Comparison of ENCODE assay signal across 7 mouse cellular contexts in the genomic region with DNA sequence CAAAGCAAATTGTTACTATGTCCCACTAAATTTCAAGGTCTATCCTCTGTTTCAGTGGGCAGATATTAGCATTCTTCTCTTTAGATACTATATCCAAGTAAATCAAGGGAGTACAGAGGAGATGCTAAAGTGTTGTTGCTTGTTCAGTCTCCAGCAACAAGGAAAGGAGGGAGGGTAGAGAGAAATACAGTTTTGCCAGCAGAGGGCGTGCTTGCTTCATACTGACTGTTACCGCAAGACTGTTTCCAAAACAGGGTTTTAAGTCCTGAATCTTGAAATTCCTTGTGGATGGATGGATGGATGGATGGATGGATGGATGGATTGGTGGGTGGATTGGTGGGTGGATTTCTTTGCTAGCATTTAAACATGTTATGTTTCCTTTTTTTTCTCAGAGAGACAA. TPM values are rescaled to one million over a fixed set of nuclear protein-coding genes. Genes with fewer than 3 reads are reported as not detected.
DNase-seq lines count a peak whose midpoint lies in the region; ATAC-seq and TF ChIP-seq lines count a peak whose summit lies in the region.

No protein-coding gene starts in this region.

- no peaks in the 10 kb centered on the region for H3K4me1 ChIP-seq in G1E (ENCODE audit: insufficient read depth, low read depth, low read length)

- H3K27ac ChIP-seq in left cerebral cortex, adult 2 months: no peak overlapping the region

- DNase-seq in left cerebral cortex, adult 2 months (ENCODE audit: extremely low spot score in 1 of 2, low spot score in 2 of 2): peak in 1 of 2 experiments; percentile 68
- DNase-seq in left cerebral cortex, adult 8-10 months (ENCODE audit: low spot score in 2 of 2): no peak
- no peak for DNase-seq in G1E (ENCODE audit: low spot score)
- DNase-seq in brain, adult 2 months (ENCODE audit: low read depth, low spot score): peak; percentile 93
- DNase-seq in forelimb bud, embryonic 11.5 days (ENCODE audit: low read depth, low spot score): peak; percentile 71
- peak; percentile 69 to 73 for DNase-seq in left cerebral cortex, postnatal 14 days (ENCODE audit: low spot score in 2 of 2)
- peak; percentile 57 for DNase-seq in right cerebral cortex, adult 18-20 months

- intact Hi-C loops in left cerebral cortex, adult 2 months (cut with DNase I): loop anchor here (1.0 to 10.0 kb wide), 3 partner anchors 52 to 362 kb away; no protein-coding TSS in a partner anchor
- intact Hi-C loops in left cerebral cortex, postnatal 14 days (cut with DNase I): no loop called here

- ATAC-seq in G1E (ENCODE audit: extremely low read depth, insufficient number of reproducible peaks, low FRiP score, poor library complexity, severe bottlenecking): no peak

- peak; percentile 76 for TF ChIP-seq CTCF in left cerebral cortex, adult 2 months (IDR thresholded peaks at IDR 0.05)
- TF ChIP-seq CTCF in G1E (IDR thresholded peaks at IDR 0.05; ENCODE audit: low read depth, low read length): peak; percentile 56

- H3K27me3 ChIP-seq in G1E (ENCODE audit: insufficient read depth, low read length): no peaks in the 10 kb centered on the region

- H3K4me3 ChIP-seq in left cerebral cortex, adult 2 months: no peak overlapping the region
- H3K4me3 ChIP-seq in G1E (ENCODE audit: low read depth, low read length): no peak overlapping the region

- H3K36me3 ChIP-seq in G1E (replicated peaks): peaks cover 65% of the 10 kb centered on the region

- no peaks in the 10 kb centered on the region for H3K9me3 ChIP-seq in G1E (replicated peaks)

RNA-seq across cellular contexts. Expression of a gene that starts 25.7 kb away (rescaled TPM):
- 100 to 1,000 TPM; 535 to 559 TPM for total RNA-seq in left cerebral cortex, adult 2 months (2021)
- total RNA-seq in left cerebral cortex, adult 8-10 months (2022): 100 to 1,000 TPM; 543 to 583 (median 554) TPM
- total RNA-seq in G1E (2014; fragmentation: Nextera tagmentation) (80.9 and 81.6 TPM in 2 replicates), G1E (2017) (160 and 177 TPM in 2 replicates)
- 35.2 and 50.4 TPM in 2 replicates for polyA plus RNA-seq in G1E (2012)
- total RNA-seq in left cerebral cortex, postnatal 14 days (2021): 100 to 1,000 TPM; 661 to 678 TPM

RNA-seq across cellular contexts. Expression of a gene that starts 33.4 kb away (rescaled TPM):
- total RNA-seq in left cerebral cortex, adult 2 months (2021): 10 to 100 TPM; 45.7 to 48.0 TPM
- 10 to 100 TPM; 45.8 to 54.7 (median 48.7) TPM for total RNA-seq in left cerebral cortex, adult 8-10 months (2022)
- 16.9 and 17.4 TPM in 2 replicates for total RNA-seq in G1E (2014; fragmentation: Nextera tagmentation)
- 34.1 and 38.8 TPM in 2 replicates for total RNA-seq in G1E (2017)
- polyA plus RNA-seq in G1E (2012): 10.5 and 13.3 TPM in 2 replicates
- total RNA-seq in left cerebral cortex, postnatal 14 days (2021): 10 to 100 TPM; 38.1 to 42.3 TPM

RNA-seq across cellular contexts. Expression of a gene that starts 33.8 kb away (rescaled TPM):
- 10 to 100 TPM; 21.6 to 22.4 TPM for total RNA-seq in left cerebral cortex, adult 2 months (2021)
- total RNA-seq in left cerebral cortex, adult 8-10 months (2022): 10 to 100 TPM; 23.9 to 27.6 (median 25.7) TPM
- total RNA-seq in G1E (2014; fragmentation: Nextera tagmentation): 59.3 and 69.4 TPM in 2 replicates
- total RNA-seq in G1E (2017): 27.4 and 31.8 TPM in 2 replicates
- 1.4 and 2.0 TPM in 2 replicates for polyA plus RNA-seq in G1E (2012)
- total RNA-seq in left cerebral cortex, postnatal 14 days (2021): 10 to 100 TPM; 17.1 to 17.9 TPM

Comparison
In these comparisons a context has a peak if more than half of its experiments do, and no peak if none do; other contexts are left out.
1. DNase-seq: peak in brain, adult 2 months (single experiment), forelimb bud, embryonic 11.5 days (single experiment), left cerebral cortex, postnatal 14 days (2 of 2) and right cerebral cortex, adult 18-20 months (single experiment); none in left cerebral cortex, adult 8-10 months (0 of 2) and G1E (single experiment).